Mouse (Mus musculus) urinary bladder, adult 2 months (tissue): ENCODE results near the gene Morf4l2. TPM values are rescaled to one million over a fixed set of nuclear protein-coding genes. Genes with fewer than 3 reads are reported as not detected.
"Not testable (repeated sequence)": the region's sequence is repeated elsewhere in the genome, so short reads cannot be mapped to it uniquely, and the experiment has no call there.

Experiments used
- DNase-seq: peaks from one replicate; pipeline ENCODE4 v3.0.0; 2022; ENCODE audit warnings: low spot score
- polyA plus RNA-seq: library from polyadenylated mRNA; depleted of rRNA; stranded (reverse); fragments of >200 nt; gene quantifications from 2 replicates; pipeline ENCODE4 v1.2.3, GENCODE M21; 2012; rRNA removed

Morf4l2 gene
- polyA plus RNA-seq, 1 experiment = 201 TPM

DNA sequence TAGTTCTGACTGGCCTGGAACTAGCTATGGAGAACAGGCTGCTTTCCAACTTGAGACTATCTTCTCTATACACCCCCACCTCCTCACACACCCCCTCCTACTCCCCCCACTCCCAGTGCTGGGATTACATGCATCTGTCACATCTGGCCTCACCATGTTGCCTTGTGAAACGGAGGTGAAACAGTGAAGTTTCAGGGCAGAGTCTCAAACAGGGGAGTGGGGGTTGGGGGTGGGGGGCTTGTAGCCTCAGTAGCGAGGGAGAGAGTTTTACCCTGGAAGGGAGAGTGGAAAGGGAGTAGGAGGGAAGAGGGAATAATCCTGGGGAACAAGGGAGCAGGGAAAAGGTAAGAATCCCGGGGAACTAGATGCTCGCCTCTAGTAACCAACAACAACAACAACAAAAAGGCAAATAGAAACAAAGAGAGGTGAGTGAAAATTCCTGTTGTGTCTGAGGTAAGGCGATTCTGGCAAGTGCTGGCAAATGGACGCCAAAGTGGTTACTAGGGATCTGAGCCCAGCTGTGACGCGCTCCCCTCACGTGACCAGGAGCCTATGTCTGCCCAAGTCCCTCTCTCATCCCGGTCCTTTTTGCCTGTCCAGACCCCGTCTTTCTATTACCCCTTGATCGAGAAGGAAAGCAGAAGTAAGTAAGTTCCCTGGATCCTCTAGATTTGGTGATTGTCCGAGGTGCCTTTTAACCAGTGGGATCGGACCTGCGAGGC lies 35.9 kb downstream of the Morf4l2 start, which contains the start of gene Tceal1:
Tceal1 (plus strand) TSS at position 537 of the 722 bp plus-strand sequence.
- DNase-seq = peak; percentile 26

DNA sequence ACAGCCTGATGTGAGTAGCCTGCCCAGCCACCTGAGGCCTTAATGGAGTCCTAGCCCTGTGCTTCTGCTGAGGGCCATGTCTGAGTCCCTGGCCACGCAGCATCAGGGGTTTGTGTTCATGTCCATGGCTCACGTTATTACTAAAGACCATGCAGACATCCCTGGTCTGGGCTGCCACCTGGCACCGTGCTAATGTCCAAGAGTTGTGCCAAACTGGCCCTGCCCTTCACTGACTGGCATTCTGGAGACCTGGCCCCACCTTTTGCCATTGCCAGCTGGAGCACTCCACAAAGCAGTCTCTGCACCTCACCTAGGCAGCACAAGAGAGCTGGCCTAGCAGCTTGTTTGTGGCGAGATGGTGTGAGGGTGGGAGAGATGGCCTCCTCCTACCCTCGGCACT lies 50.3 kb downstream of the Morf4l2 start:
- no peak for DNase-seq

- no peak for DNase-seq
Measured at GRCm38 (mm10) chrX:136692294-136692675, 51.2 kb downstream of the Morf4l2 start.

- DNase-seq = not testable (repeated sequence)
Measured at GRCm38 (mm10) chrX:136691606-136692293, 51.7 kb downstream of the Morf4l2 start.

Other genes starting within 250 kb of the Morf4l2 start
- not detected in 2 replicates for gene Kir3dl1, start 225.7 kb downstream of the Morf4l2 start, polyA plus RNA-seq
- not detected in 2 replicates for gene Kir3dl2, start 199.6 kb downstream of the Morf4l2 start, polyA plus RNA-seq
- gene Tceal3, start 152.8 kb downstream of the Morf4l2 start, polyA plus RNA-seq = 20.7 and 25.5 TPM in 2 replicates
- gene Tceal1, start 35.7 kb downstream of the Morf4l2 start, polyA plus RNA-seq = 6.3 and 7.3 TPM in 2 replicates
- not detected in 2 replicates for gene Glra4, start 36.5 kb upstream of the Morf4l2 start, polyA plus RNA-seq
- 22.3 and 23.9 TPM in 2 replicates for gene Plp1, start 79.0 kb upstream of the Morf4l2 start, polyA plus RNA-seq
- gene Rab9b, start 125.1 kb upstream of the Morf4l2 start, polyA plus RNA-seq = 0.04 and 0.07 TPM in 2 replicates
- gene H2bfm, start 183.6 kb upstream of the Morf4l2 start, polyA plus RNA-seq = not detected in 2 replicates
- gene Tmsb15b2, start 231.8 kb upstream of the Morf4l2 start, polyA plus RNA-seq = 2.7 and 3.7 TPM in 2 replicates
- gene Tmsb15l, start 233.2 kb upstream of the Morf4l2 start, polyA plus RNA-seq = 6.9 and 7.0 TPM in 2 replicates
- 7.1 and 8.3 TPM in 2 replicates for gene Tmsb15b1, start 233.2 kb upstream of the Morf4l2 start, polyA plus RNA-seq
- 1.3 and 1.5 TPM in 2 replicates for gene Zcchc18, start 249.5 kb upstream of the Morf4l2 start, polyA plus RNA-seq